11 mouse cellular contexts compared by ENCODE assay signal in the genomic region with DNA sequence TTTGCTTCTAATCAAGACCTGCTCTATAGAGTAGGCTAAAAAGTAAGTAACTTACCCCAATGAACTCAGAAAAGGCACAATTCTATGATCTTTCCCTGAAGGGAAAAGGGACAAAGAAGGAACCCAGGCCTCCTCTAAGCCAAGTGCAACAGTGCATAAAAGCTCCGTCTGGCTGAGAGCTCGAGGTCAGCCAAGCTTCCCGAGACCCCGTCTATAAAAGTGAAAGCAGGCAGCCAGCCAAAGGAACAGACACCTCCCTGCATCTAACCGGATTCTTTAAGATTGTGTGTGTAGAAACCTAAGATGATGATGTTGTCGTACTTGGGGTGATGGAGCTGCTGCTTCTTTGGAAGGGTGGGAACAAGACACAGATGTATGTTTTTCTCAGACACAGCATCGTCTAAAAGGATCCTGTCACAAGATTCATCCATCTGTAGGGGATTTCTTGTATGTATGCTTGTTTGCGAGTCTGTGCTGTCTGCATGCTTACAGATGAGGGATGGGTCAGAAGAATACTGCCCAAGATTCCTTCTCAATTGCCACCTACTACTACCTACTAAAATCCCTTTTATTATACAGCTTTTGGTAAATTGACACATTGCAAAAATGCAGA. TPM values are rescaled to one million over a fixed set of nuclear protein-coding genes. Genes with fewer than 3 reads are reported as not detected.
DNase-seq lines count a peak whose midpoint lies in the region; ATAC-seq and TF ChIP-seq lines count a peak whose summit lies in the region.
"Had no signal": no experiment of that assay in that cellular context is flagged by ENCODE, and none has a peak within 500 bp of the region (broad histone marks: within the 10 kb centered on the region; RNA-seq: fewer than 3 reads in every experiment).

No protein-coding gene starts in this region.

- DNase-seq in heart, adult 11 months, result no peak
- DNase-seq in kidney, postnatal 10 days, result peak; percentile 8
- no peak for DNase-seq in kidney, adult 11 months
- peak; percentile 34 for DNase-seq in MN1 (ENCODE audit: low spot score)
- peak; percentile 83 for DNase-seq in hindbrain, postnatal 0 days (ENCODE audit: low spot score)
- DNase-seq in thymus, postnatal 0 days (ENCODE audit: low spot score), result no peak
- DNase-seq: gastrocnemius, postnatal 36 days had no signal

- no peak overlapping the region for H3K9ac ChIP-seq in heart, embryonic 13.5 days
- H3K9ac ChIP-seq in hindbrain, postnatal 0 days (replicated peaks; ENCODE audit: low read length), result no peak overlapping the region
- H3K9ac ChIP-seq: limb, embryonic 15.5 days had no signal

- no peaks in the 10 kb centered on the region for H3K4me1 ChIP-seq in heart, embryonic 13.5 days
- no peaks in the 10 kb centered on the region for H3K4me1 ChIP-seq in hindbrain, postnatal 0 days (ENCODE audit: insufficient read depth, low read length)

- no peak overlapping the region for H3K4me3 ChIP-seq in heart, embryonic 13.5 days
- no peak overlapping the region; the same call in 1 of the 2 replicates for H3K4me3 ChIP-seq in hindbrain, postnatal 0 days (ENCODE audit: low read length)
- H3K4me3 ChIP-seq: limb, embryonic 15.5 days had no signal

- 63% methylated on average over 8 of the region's 8 CpGs for WGBS in heart, embryonic 13.5 days
- WGBS in hindbrain, postnatal 0 days, result 28% methylated on average over 8 of the region's 8 CpGs

- H3K27ac ChIP-seq in heart, embryonic 13.5 days (replicated peaks), result no peak overlapping the region
- H3K27ac ChIP-seq in hindbrain, postnatal 0 days, result no peak overlapping the region
- H3K27ac ChIP-seq: limb, embryonic 15.5 days; macrophage had no signal

- no peaks in the 10 kb centered on the region for H3K27me3 ChIP-seq in heart, embryonic 13.5 days (replicated peaks)
- no peaks in the 10 kb centered on the region for H3K27me3 ChIP-seq in hindbrain, postnatal 0 days (ENCODE audit: insufficient read depth, low read length)
- H3K27me3 ChIP-seq: limb, embryonic 15.5 days had no signal

- ATAC-seq in heart, embryonic 13.5 days (ENCODE audit: extremely low read depth, insufficient number of reproducible peaks, low FRiP score, low TSS enrichment), result no peak
- ATAC-seq in hindbrain, postnatal 0 days, result peak; percentile 90
- ATAC-seq: activated CD4-positive, CD25-positive, alpha-beta regulatory T cell, adult 4 months had no signal

- no peaks in the 10 kb centered on the region for H3K9me3 ChIP-seq in heart, embryonic 13.5 days
- H3K9me3 ChIP-seq in hindbrain, postnatal 0 days (ENCODE audit: low read length), result no peaks in the 10 kb centered on the region
- H3K9me3 ChIP-seq: limb, embryonic 15.5 days had no signal

- TF ChIP-seq CTCF in hindbrain, postnatal 0 days (IDR thresholded peaks at IDR 0.05; ENCODE audit: low read depth), result no peak

- no peaks in the 10 kb centered on the region for H3K36me3 ChIP-seq in heart, embryonic 13.5 days
- no peaks in the 10 kb centered on the region for H3K36me3 ChIP-seq in hindbrain, postnatal 0 days (ENCODE audit: insufficient read depth, low read length)
- H3K36me3 ChIP-seq: limb, embryonic 15.5 days had no signal

- H3K4me2 ChIP-seq in heart, embryonic 13.5 days, result 0 out of 2 replicates have a peak overlapping the region, but pooled peaks have one; percentile 11
- peak overlapping the region; percentile 27 for H3K4me2 ChIP-seq in hindbrain, postnatal 0 days (ENCODE audit: low read depth, low read length)
- H3K4me2 ChIP-seq: limb, embryonic 15.5 days had no signal

RNA-seq across cellular contexts. Expression of a gene that starts 40.5 kb away (rescaled TPM):
- polyA plus RNA-seq in heart, embryonic 13.5 days (2015; fragmentation: Nextera tagmentation; extraction: Ambion mirVana), result 31.4 and 36.0 TPM in 2 replicates
- 43.0 and 47.2 TPM in 2 replicates for total RNA-seq in hindbrain, postnatal 0 days (2014; rRNA removed)
- polyA plus RNA-seq in hindbrain, postnatal 0 days (2015; fragmentation: Nextera tagmentation; extraction: Ambion mirVana), result 56.3 and 61.7 TPM in 2 replicates
- polyA plus RNA-seq in thymus, postnatal 0 days (2015; fragmentation: Nextera tagmentation; extraction: Ambion mirVana), result 44.2 and 49.1 TPM in 2 replicates

Comparison
In these comparisons a context has a peak if more than half of its experiments do, and no peak if none do; other contexts are left out.
1. DNase-seq: peak in kidney, postnatal 10 days (single experiment), MN1 (single experiment) and hindbrain, postnatal 0 days (single experiment); none in heart, adult 11 months (single experiment), kidney, adult 11 months (single experiment) and thymus, postnatal 0 days (single experiment).